Mouse (Mus musculus): ENCODE measurements around the gene Sohlh1.
"Not testable (repeated sequence)": the region's sequence is repeated elsewhere in the genome, so short reads cannot be mapped to it uniquely, and the experiment has no call there.

Gene Sohlh1

GRCm38 (mm10) chr2:25830786-25831185 lies 16.3 kb downstream of the Sohlh1 start:
- DNase-seq = no peak

GRCm38 (mm10) chr2:25828344-25828947 lies 18.6 kb downstream of the Sohlh1 start:
- DNase-seq = no peak

- no peak for DNase-seq
Observed at GRCm38 (mm10) chr2:25824751-25825150, 22.3 kb downstream of the Sohlh1 start.

- no peak for DNase-seq
Observed at GRCm38 (mm10) chr2:25822806-25823205, 24.2 kb downstream of the Sohlh1 start, which contains the start of gene Lcn9. Lcn9 (plus strand) TSS chr2:25823153.

- not testable (repeated sequence) for DNase-seq
Observed at GRCm38 (mm10) chr2:25815748-25816147, 31.3 kb downstream of the Sohlh1 start, which contains the start of gene Glt6d1. Glt6d1 (minus strand) TSS chr2:25815848.

- no peak for DNase-seq
Observed at GRCm38 (mm10) chr2:25813364-25813763, 33.7 kb downstream of the Sohlh1 start.

- DNase-seq = no peak
Observed at GRCm38 (mm10) chr2:25811711-25812110, 35.3 kb downstream of the Sohlh1 start.

GRCm38 (mm10) chr2:25798065-25798464 lies 49.0 kb downstream of the Sohlh1 start:
- DNase-seq = no peak

- DNase-seq = no peak
Observed at GRCm38 (mm10) chr2:25797635-25798034, 49.4 kb downstream of the Sohlh1 start.
